Mouse (Mus musculus): Measurements from ENCODE around the gene Des. TPM values are rescaled to one million over a fixed set of nuclear protein-coding genes. Genes with fewer than 3 reads are reported as not detected.

The Des gene
- total and polyA plus RNA-seq, 2 experiments from 2014 or later = 639 to 1,187 TPM

DNA sequence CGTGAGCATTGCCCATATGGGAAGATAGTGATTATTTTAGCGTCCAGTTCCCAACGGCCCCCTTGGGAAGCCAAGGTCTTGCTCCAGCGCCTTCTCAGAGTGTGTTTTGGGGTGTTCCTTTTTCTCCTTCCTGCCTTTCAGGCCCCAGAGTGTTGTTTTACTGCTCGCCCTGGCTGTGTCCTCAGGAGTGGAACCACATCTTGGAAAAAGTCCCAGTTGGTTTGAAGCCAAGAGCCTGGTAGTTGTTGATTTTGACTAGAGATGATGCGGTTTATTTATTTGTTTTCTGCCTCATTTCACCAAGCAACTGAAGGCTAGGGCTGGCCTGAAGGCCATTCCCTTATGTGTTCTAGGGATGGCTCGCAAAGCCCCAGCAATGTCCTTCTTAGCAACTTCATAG is 2.9 kb upstream of the Des start:
- Histone ChIP-seq H3K4me1 (ENCODE audit: control insufficient read depth, insufficient read depth) (peaks cover 38% of the 10 kb centered on the region), H3K36me3 (replicated peaks; ENCODE audit: control insufficient read depth, insufficient read depth, low read length) (0 out of 2 replicates have a peak, but pooled peaks cover 1% of the 10 kb centered on the region), H3K4me2 (ENCODE audit: low read depth, low read length) (no peak overlapping the region), H3K9ac (replicated peaks; ENCODE audit: low read depth, low read length) (no peak overlapping the region), H3K27ac (ENCODE audit: low read depth) (peak overlapping the region; percentile 96), H3K4me3 (ENCODE audit: low read depth, low read length) (no peak overlapping the region), H3K27me3 (ENCODE audit: control insufficient read depth, insufficient read depth, low read length) (no peaks in the 10 kb centered on the region), H3K9me3 (replicated peaks; ENCODE audit: control insufficient read depth, low read length) (no peaks in the 10 kb centered on the region)
- DNase-seq (ENCODE audit: low spot score) (no peak), ATAC-seq (ENCODE audit: insufficient read depth, low read depth) (no peak)
- TF ChIP-seq EP300 (IDR thresholded peaks at IDR 0.05; ENCODE audit: low read depth) (no peak), CTCF (IDR thresholded peaks at IDR 0.05; ENCODE audit: low read depth) (no peak)
- 38% methylated on average over 7 of the region's 7 CpGs for WGBS

- DNase-seq (ENCODE audit: low spot score) = no peak
- no peak overlapping the region for H3K4me2 ChIP-seq (ENCODE audit: low read depth, low read length)
- H3K9me3 ChIP-seq (replicated peaks; ENCODE audit: control insufficient read depth, low read length) = no peaks in the 10 kb centered on the region
- ATAC-seq (ENCODE audit: insufficient read depth, low read depth) = no peak
- H3K4me3 ChIP-seq (ENCODE audit: low read depth, low read length) = no peak overlapping the region
- 83% methylated on average over 4 of the region's 4 CpGs for WGBS
- peaks cover 8% of the 10 kb centered on the region; the same call in 1 of the 2 replicates for H3K36me3 ChIP-seq (replicated peaks; ENCODE audit: control insufficient read depth, insufficient read depth, low read length)
- TF ChIP-seq CTCF (IDR thresholded peaks at IDR 0.05; ENCODE audit: low read depth) (no peak), EP300 (IDR thresholded peaks at IDR 0.05; ENCODE audit: low read depth) (no peak)
- H3K27ac ChIP-seq (ENCODE audit: low read depth) = peak overlapping the region; percentile 96
- peaks cover 41% of the 10 kb centered on the region for H3K4me1 ChIP-seq (ENCODE audit: control insufficient read depth, insufficient read depth)
- H3K9ac ChIP-seq (replicated peaks; ENCODE audit: low read depth, low read length) = no peak overlapping the region
- H3K27me3 ChIP-seq (ENCODE audit: control insufficient read depth, insufficient read depth, low read length) = no peaks in the 10 kb centered on the region
Measured at GRCm38 (mm10) chr1:75358009-75358408, 2.1 kb upstream of the Des start.

DNA sequence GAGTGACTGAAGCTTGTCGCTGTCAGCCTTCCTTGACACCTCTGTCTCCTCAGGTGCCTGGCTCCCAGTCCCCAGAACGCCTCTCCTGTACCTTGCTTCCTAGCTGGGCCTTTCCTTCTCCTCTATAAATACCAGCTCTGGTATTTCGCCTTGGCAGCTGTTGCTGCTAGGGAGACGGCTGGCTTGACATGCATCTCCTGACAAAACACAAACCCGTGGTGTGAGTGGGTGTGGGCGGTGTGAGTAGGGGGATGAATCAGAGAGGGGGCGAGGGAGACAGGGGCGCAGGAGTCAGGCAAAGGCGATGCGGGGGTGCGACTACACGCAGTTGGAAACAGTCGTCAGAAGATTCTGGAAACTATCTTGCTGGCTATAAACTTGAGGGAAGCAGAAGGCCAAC is 783 bp upstream of the Des start:
- H3K4me3 ChIP-seq (ENCODE audit: low read depth, low read length) = no peak overlapping the region
- WGBS = 28% methylated on average over 13 of the region's 13 CpGs
- TF ChIP-seq EP300 (IDR thresholded peaks at IDR 0.05; ENCODE audit: low read depth) (peak; percentile 46; the same call in 1 of the 2 replicates), CTCF (IDR thresholded peaks at IDR 0.05; ENCODE audit: low read depth) (no peak)
- H3K4me2 ChIP-seq (ENCODE audit: low read depth, low read length) = peak overlapping the region; percentile 72
- no peaks in the 10 kb centered on the region for H3K27me3 ChIP-seq (ENCODE audit: control insufficient read depth, insufficient read depth, low read length)
- peak overlapping the region; percentile 96 for H3K27ac ChIP-seq (ENCODE audit: low read depth)
- peaks cover 41% of the 10 kb centered on the region for H3K4me1 ChIP-seq (ENCODE audit: control insufficient read depth, insufficient read depth)
- H3K36me3 ChIP-seq (replicated peaks; ENCODE audit: control insufficient read depth, insufficient read depth, low read length) = peaks cover 21% of the 10 kb centered on the region
- H3K9me3 ChIP-seq (replicated peaks; ENCODE audit: control insufficient read depth, low read length) = no peaks in the 10 kb centered on the region
- peak; percentile 53 for ATAC-seq (ENCODE audit: insufficient read depth, low read depth)
- DNase-seq (ENCODE audit: low spot score) = peak; percentile 86
- H3K9ac ChIP-seq (replicated peaks; ENCODE audit: low read depth, low read length) = peak overlapping the region; percentile 64

- WGBS = 31% methylated on average over 4 of the region's 4 CpGs
- ATAC-seq (ENCODE audit: insufficient read depth, low read depth) = no peak
Measured at GRCm38 (mm10) chr1:75361123-75361522, 994 bp downstream of the Des start.

GRCm38 (mm10) chr1:75361750-75362149 is 1.6 kb downstream of the Des start:
- no peaks in the 10 kb centered on the region for H3K27me3 ChIP-seq (ENCODE audit: control insufficient read depth, insufficient read depth, low read length)
- TF ChIP-seq EP300 (IDR thresholded peaks at IDR 0.05; ENCODE audit: low read depth) (0 out of 2 replicates have a peak, but pooled peaks have one; percentile 28), CTCF (IDR thresholded peaks at IDR 0.05; ENCODE audit: low read depth) (no peak)
- WGBS = 19% methylated on average over 4 of the region's 4 CpGs
- H3K9me3 ChIP-seq (replicated peaks; ENCODE audit: control insufficient read depth, low read length) = no peaks in the 10 kb centered on the region
- peak; percentile 78 for DNase-seq (ENCODE audit: low spot score)
- H3K36me3 ChIP-seq (replicated peaks; ENCODE audit: control insufficient read depth, insufficient read depth, low read length) = peaks cover 44% of the 10 kb centered on the region
- peak overlapping the region; percentile 96 for H3K27ac ChIP-seq (ENCODE audit: low read depth)
- H3K4me3 ChIP-seq (ENCODE audit: low read depth, low read length) = peak overlapping the region; percentile 60
- H3K4me2 ChIP-seq (ENCODE audit: low read depth, low read length) = peak overlapping the region; percentile 72
- peak overlapping the region; percentile 64; the same call in 1 of the 2 replicates for H3K9ac ChIP-seq (replicated peaks; ENCODE audit: low read depth, low read length)
- ATAC-seq (ENCODE audit: insufficient read depth, low read depth) = peak; percentile 50
- peaks cover 38% of the 10 kb centered on the region for H3K4me1 ChIP-seq (ENCODE audit: control insufficient read depth, insufficient read depth)

More at GRCm38 (mm10) chr1:75361123-75361522, 994 bp downstream of the Des start:
- H3K4me2 ChIP-seq (ENCODE audit: low read depth, low read length) = peak overlapping the region; percentile 72
- peaks cover 38% of the 10 kb centered on the region for H3K36me3 ChIP-seq (replicated peaks; ENCODE audit: control insufficient read depth, insufficient read depth, low read length)
- H3K4me3 ChIP-seq (ENCODE audit: low read depth, low read length) = peak overlapping the region; percentile 60
- H3K27ac ChIP-seq (ENCODE audit: low read depth) = peak overlapping the region; percentile 96
- no peak for DNase-seq (ENCODE audit: low spot score)
- TF ChIP-seq CTCF (IDR thresholded peaks at IDR 0.05; ENCODE audit: low read depth) (no peak), EP300 (IDR thresholded peaks at IDR 0.05; ENCODE audit: low read depth) (no peak)
- no peaks in the 10 kb centered on the region for H3K27me3 ChIP-seq (ENCODE audit: control insufficient read depth, insufficient read depth, low read length)
- peak overlapping the region; percentile 64 for H3K9ac ChIP-seq (replicated peaks; ENCODE audit: low read depth, low read length)
- H3K4me1 ChIP-seq (ENCODE audit: control insufficient read depth, insufficient read depth) = peaks cover 41% of the 10 kb centered on the region
- H3K9me3 ChIP-seq (replicated peaks; ENCODE audit: control insufficient read depth, low read length) = no peaks in the 10 kb centered on the region

DNA sequence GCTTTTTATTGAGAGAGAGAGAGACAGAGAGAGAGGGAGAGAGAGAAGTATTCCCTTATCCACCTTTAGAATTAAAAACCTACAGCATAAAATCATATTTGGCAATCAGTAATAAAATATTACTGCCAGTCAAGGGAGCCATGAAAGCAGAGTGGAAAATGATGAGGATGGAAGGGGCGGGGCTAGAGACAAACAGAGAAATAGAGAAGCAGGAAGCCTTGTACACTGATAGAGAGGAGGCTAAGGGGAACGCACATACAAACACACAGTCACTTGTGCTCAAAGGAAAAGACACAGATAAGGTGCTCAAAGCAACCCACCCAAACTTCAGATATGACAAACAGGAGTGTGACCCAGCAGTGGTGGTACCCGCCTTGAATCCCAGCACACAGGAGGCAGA is 3.7 kb downstream of the Des start:
- Histone ChIP-seq H3K27me3 (ENCODE audit: control insufficient read depth, insufficient read depth, low read length) (no peaks in the 10 kb centered on the region), H3K27ac (ENCODE audit: low read depth) (no peak overlapping the region), H3K4me2 (ENCODE audit: low read depth, low read length) (no peak overlapping the region), H3K9me3 (replicated peaks; ENCODE audit: control insufficient read depth, low read length) (no peaks in the 10 kb centered on the region), H3K4me1 (ENCODE audit: control insufficient read depth, insufficient read depth) (peaks cover 17% of the 10 kb centered on the region), H3K9ac (replicated peaks; ENCODE audit: low read depth, low read length) (no peak overlapping the region), H3K4me3 (ENCODE audit: low read depth, low read length) (no peak overlapping the region), H3K36me3 (replicated peaks; ENCODE audit: control insufficient read depth, insufficient read depth, low read length) (peaks cover 50% of the 10 kb centered on the region)
- WGBS = 56% methylated on average over 3 of the region's 3 CpGs
- ATAC-seq (ENCODE audit: insufficient read depth, low read depth) = no peak
- no peak for DNase-seq (ENCODE audit: low spot score)
- no peak for TF ChIP-seq EP300 (IDR thresholded peaks at IDR 0.05; ENCODE audit: low read depth)
- no peak for TF ChIP-seq CTCF (IDR thresholded peaks at IDR 0.05; ENCODE audit: low read depth)

Measured in heart, postnatal 0 days (tissue).